Mouse (Mus musculus) heart, postnatal 0 days (tissue): ENCODE measurements around the gene Magi2.

Experiments used
- CTCF ChIP-seq: IDR thresholded peaks from 2 replicates; pipeline ENCODE4 v1.5.1; 2016; ENCODE audit warnings: antibody characterized with exemption, control low read depth, low read depth
- EP300 ChIP-seq: IDR thresholded peaks from 2 replicates; pipeline ENCODE4 v1.6.1; 2016; ENCODE audit warnings: antibody characterized with exemption, low read depth

DNA sequence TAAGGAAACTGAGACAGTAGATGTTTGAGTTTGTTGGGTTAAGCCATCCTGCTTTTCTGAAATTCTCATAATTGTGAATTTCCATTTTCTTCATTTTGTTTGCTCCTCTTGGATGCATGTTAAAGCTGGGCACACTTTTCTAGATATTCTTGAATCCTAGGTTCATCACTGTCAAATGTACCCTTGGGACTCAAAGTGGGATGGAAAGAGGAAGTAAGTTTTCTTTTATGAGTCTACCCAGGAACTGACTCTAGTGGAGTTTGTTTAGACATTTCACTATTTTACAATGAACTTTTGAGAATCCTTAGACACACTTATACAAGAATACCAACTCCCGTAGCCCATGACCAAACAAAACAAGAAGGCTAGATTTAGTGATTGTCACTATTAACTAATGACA, 141.3 kb downstream of the Magi2 start:
- no peak for TF ChIP-seq EP300
- no peak for TF ChIP-seq CTCF
